Mouse (Mus musculus) heart, postnatal 25 days (tissue): Measurements from ENCODE around the gene Nfatc3. TPM values are rescaled to one million over a fixed set of nuclear protein-coding genes. Genes with fewer than 3 reads are reported as not detected.
A peak's percentile ranks its signal among the peaks of the same experiment; 100 is the strongest.

Experiments
- DNase-seq: peaks from one replicate; pipeline ENCODE4 v3.0.0; 2022; ENCODE audit warnings: low spot score
- intact Hi-C: fragments of 180-260 bp; cut with DNase I; formaldehyde crosslinking; loops from one replicate; pipeline ENCODE4 v1.15.1; 2025
- total RNA-seq, 2 experiments: library from RNA; stranded (reverse); gene quantifications; 2 replicates each; pipeline ENCODE4 v1.2.3; 2021

The Nfatc3 gene
- total RNA-seq, 2 experiments from 2014 or later, result 19.3 to 21.7 TPM

DNA sequence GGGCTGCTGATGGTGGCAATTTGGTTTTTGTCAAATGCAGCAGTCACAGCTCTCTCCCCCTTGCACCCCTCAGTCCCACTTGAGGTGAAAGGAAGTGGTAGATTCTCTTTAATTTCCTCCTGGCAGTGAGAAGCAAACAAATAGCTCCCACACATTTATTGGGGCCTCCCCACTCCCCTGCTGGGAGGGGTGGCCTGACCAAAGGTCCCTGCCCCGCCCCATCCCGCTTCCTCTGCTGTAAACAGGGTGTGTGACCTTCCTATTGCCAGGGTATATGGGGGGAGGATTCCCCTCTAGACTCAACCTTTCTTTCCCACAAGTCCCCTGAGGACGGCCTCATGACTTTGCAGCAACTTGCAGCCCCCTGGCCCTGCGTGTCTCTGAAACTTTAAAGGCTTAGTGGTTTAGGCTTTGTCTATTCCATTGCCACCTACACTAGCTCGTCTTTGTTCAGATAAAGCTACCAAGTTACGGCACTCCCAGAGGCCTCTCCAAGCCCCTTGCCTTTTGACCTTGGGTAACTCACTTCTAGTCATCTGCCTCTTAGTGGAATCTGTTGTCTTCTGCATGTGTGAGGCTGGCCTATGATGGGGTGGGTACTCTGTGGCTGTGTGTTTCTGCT, 4.3 kb upstream of the Nfatc3 start:
- intact Hi-C loops, result no loop called here
- peak; percentile 41 for DNase-seq

DNA sequence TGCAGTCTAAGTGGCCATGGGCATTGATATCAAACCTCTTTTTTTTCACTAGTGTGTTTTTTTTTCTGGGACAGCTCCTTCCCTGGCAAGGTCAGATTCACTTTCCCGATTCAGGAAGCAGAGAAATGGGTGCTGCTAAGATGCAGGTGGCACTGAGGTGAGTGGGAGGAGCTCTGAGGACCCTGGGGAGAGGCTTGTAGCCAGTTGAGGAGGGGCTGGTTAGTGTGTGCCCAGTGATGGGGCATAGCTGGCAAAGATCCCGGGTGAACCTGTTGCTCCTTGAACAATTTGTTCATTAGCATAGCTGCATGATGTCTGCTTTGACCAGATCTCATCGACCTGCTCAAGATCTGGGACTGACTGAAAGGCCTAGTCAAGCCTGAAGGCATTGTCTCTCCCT, 3.6 kb upstream of the Nfatc3 start:
- intact Hi-C loops, result no loop called here
- DNase-seq, result no peak

GRCm38 (mm10) chr8:106056455-106056982, 2.1 kb upstream of the Nfatc3 start:
- no peak for DNase-seq
- intact Hi-C loops, result no loop called here

GRCm38 (mm10) chr8:106059613-106060371, 1.2 kb downstream of the Nfatc3 start:
- DNase-seq, result peak; percentile 41
- intact Hi-C loops, result no loop called here

GRCm38 (mm10) chr8:106060521-106060920, 1.9 kb downstream of the Nfatc3 start:
- no peak for DNase-seq
- intact Hi-C loops, result no loop called here

DNA sequence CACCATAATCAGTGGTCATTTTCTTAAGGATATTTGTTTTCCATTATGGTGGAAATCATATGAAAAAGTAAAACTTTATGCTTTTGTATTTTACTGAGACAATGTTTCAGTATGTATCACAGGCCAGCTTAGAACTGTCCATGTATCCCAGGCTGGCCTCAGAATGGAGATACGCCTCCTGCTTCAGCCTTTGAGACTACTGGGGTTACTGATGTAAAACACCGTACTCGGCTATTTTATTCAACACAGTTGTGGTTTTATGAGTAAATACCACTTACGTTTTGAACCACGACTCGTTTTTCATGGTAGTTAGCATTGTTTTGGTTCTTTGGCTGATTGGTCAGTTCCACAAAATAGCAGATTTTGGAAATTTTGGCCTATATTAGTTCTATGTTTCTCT, 3.0 kb downstream of the Nfatc3 start:
- intact Hi-C loops, result no loop called here

GRCm38 (mm10) chr8:106063046-106063445, 4.4 kb downstream of the Nfatc3 start:
- intact Hi-C loops, result no loop called here
- DNase-seq, result no peak

More for the DNA sequence above, 3.0 kb downstream of the Nfatc3 start:
- DNase-seq, result no peak

- intact Hi-C loops, result no loop called here
- no peak for DNase-seq
Observed at GRCm38 (mm10) chr8:106066721-106067120, 8.1 kb downstream of the Nfatc3 start.

DNA sequence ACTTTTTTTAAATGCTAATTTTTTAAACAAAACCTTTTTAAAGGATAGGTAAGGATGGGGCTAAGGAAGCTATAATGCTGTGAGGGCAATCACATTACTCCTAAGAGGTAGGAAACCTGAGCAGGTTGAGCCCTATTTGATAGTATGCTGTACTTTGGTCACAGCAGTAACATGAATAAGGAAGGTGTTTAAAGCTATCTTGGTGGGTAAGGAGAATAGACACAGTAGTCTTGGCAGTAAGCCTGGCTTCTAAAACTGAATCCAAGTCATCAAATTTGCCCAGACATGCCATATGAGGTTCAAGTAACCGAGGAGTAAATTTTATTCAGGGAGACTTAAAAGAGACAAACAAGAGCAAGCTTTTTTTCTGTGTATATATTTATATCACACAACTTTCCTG, 10.9 kb downstream of the Nfatc3 start:
- intact Hi-C loops, result no loop called here

GRCm38 (mm10) chr8:106072113-106072512, 13.5 kb downstream of the Nfatc3 start:
- DNase-seq, result no peak
- intact Hi-C loops, result no loop called here

More for the DNA sequence above, 10.9 kb downstream of the Nfatc3 start:
- no peak for DNase-seq

- no peak for DNase-seq
- intact Hi-C loops, result no loop called here
Observed at GRCm38 (mm10) chr8:106074236-106074635, 15.6 kb downstream of the Nfatc3 start.

- no peak for DNase-seq
Observed at GRCm38 (mm10) chr8:106074659-106075058, 16.0 kb downstream of the Nfatc3 start.

DNA sequence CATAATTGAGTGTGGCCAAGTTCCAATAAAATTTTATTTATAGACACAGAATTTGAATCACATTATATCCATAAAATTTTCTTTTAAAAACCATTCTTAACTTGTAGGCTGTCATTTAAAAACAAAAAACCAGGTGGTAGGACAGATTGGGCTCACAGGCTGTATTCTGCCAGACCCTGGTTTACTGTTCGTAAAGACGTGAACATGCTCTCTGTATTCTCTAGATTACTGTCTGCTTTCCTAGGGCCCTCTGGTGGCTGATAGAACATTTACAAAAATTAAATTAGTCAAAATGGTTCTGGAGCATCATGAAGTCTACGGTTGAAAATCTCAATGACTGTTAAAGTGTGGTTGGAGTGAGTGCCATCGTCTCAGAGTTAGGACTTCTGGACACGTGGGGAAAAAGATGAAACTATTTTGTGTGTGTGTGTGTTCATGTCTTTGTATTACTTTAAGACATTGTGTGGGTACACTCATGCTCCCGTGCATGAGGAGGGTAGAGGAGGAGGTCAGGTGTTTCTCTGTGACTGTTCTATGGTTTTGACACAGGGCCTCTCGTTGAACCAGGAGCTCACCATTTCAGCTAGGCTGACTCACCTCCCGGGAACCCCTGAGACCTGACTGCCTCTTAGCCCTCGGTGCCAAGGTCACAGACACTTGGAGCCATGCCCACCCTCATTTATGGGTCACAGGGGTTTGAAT, 16.7 kb downstream of the Nfatc3 start:
- intact Hi-C loops, result loop anchor here (5.0 kb wide), 1 partner anchor 83 kb away; the partner anchor contains the start of gene Dus2
- DNase-seq, result no peak

More at GRCm38 (mm10) chr8:106074659-106075058, 16.0 kb downstream of the Nfatc3 start:
- intact Hi-C loops, result loop anchor here (5.0 kb wide), 1 partner anchor 82 kb away; the partner anchor contains the start of gene Dus2

DNA sequence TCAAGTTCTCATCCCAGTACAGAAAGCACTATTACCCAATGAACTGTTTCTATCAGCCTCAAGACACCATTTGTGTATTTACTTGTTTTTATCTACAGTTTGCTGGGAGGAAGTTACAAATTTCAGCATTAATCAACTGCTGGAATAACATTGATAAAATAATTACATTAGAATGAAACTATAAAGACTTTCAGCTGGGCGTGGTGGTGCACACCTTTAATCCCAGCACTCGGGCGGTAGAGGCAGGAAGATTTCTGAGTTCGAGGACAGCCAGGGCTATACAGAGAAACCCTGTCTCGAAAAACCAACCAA, 17.2 kb downstream of the Nfatc3 start:
- no peak for DNase-seq

GRCm38 (mm10) chr8:106076612-106077011, 18.0 kb downstream of the Nfatc3 start:
- DNase-seq, result no peak
- intact Hi-C loops, result loop anchor here (5.0 kb wide), 1 partner anchor 84 kb away; the partner anchor contains the start of gene Dus2

More for the DNA sequence above, 17.2 kb downstream of the Nfatc3 start:
- intact Hi-C loops, result loop anchor here (5.0 kb wide), 1 partner anchor 84 kb away; the partner anchor contains the start of gene Dus2

GRCm38 (mm10) chr8:106077452-106078067, 18.9 kb downstream of the Nfatc3 start:
- no peak for DNase-seq
- intact Hi-C loops, result loop anchor here (5.0 kb wide), 1 partner anchor 85 kb away; the partner anchor contains the start of gene Dus2

GRCm38 (mm10) chr8:106102321-106102720, 43.7 kb downstream of the Nfatc3 start:
- no peak for DNase-seq

DNA sequence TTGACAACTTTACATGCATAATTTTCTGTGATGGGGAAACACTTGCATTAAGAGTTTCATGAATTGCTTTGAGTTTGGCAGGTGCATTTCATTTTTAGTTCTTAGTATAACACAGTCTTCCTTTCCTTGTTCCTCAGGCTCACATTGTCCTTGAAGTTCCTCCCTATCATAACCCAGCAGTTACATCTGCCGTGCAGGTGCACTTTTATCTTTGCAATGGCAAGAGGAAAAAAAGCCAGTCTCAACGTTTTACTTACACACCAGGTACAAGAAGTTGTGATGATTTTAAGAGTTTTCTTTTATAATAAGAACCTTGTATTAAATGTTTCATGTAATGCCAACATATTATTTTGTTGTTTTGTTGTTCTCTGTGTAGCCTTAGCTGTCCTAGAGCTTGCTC, 45.2 kb downstream of the Nfatc3 start:
- intact Hi-C loops, result no loop called here
- no peak for DNase-seq

More at GRCm38 (mm10) chr8:106102321-106102720, 43.7 kb downstream of the Nfatc3 start:
- intact Hi-C loops, result no loop called here

- no peak for DNase-seq
- intact Hi-C loops, result no loop called here
Observed at GRCm38 (mm10) chr8:106106193-106106592, 47.6 kb downstream of the Nfatc3 start.

- no peak for DNase-seq
- intact Hi-C loops, result loop anchor here (1.0 kb wide), 1 partner anchor 9 kb away; no protein-coding TSS in a partner anchor
Observed at GRCm38 (mm10) chr8:106108080-106108479, 49.4 kb downstream of the Nfatc3 start.
